Mouse (Mus musculus) liver, postnatal 0 days (tissue): ENCODE results near the gene Specc1l. TPM values are rescaled to one million over a fixed set of nuclear protein-coding genes. Genes with fewer than 3 reads are reported as not detected.
A peak's percentile ranks its signal among the peaks of the same experiment; 100 is the strongest.

Source experiments
- ATAC-seq: fragments of 200-750 bp; cut with Nextera tagmentation; 2 replicates; pipeline ENCODE4 v1.8.0; 2017; ENCODE audit warnings: mild to moderate bottlenecking, moderate library complexity
- DNase-seq: peaks from one replicate; pipeline ENCODE4 v3.0.0-alpha.2; 2016
- H3K27ac ChIP-seq: fragments of 300-500 bp; sonication (generic); 2 replicates; pipeline ENCODE4 v1.5.1; 2014; ENCODE audit warnings: antibody characterized with exemption, moderate library complexity, mild to moderate bottlenecking, low read depth
- H3K27me3 ChIP-seq: fragments of 300-500 bp; sonication (generic); 2 replicates; pipeline ENCODE4 v1.6.1; 2014; ENCODE audit warnings: low read length, control low read depth, mixed read lengths; ENCODE audit not compliant: insufficient read depth
- H3K36me3 ChIP-seq: fragments of 300-500 bp; sonication (generic); replicated peaks from 2 replicates; pipeline ENCODE4 v1.6.1; 2014; ENCODE audit warnings: mild to moderate bottlenecking, control low read depth, low read length, moderate library complexity, mixed read lengths; ENCODE audit not compliant: insufficient read depth
- H3K4me1 ChIP-seq: fragments of 300-500 bp; sonication (generic); 2 replicates; pipeline ENCODE4 v1.6.1; 2014; ENCODE audit warnings: antibody characterized with exemption, mild to moderate bottlenecking, control low read depth; ENCODE audit not compliant: insufficient read depth
- H3K4me2 ChIP-seq: fragments of 300-500 bp; sonication (generic); 2 replicates; pipeline ENCODE4 v1.6.1; 2014; ENCODE audit warnings: low read depth, mild to moderate bottlenecking, low read length, moderate library complexity, mixed read lengths
- H3K4me3 ChIP-seq: fragments of 300-500 bp; sonication (generic); 2 replicates; pipeline ENCODE4 v1.5.1; 2014; ENCODE audit warnings: low read depth, low read length
- H3K9ac ChIP-seq: fragments of 300-500 bp; sonication (generic); replicated peaks from 2 replicates; pipeline ENCODE4 v1.6.1; 2014; ENCODE audit warnings: mild to moderate bottlenecking, moderate library complexity
- H3K9me3 ChIP-seq: fragments of 300-500 bp; sonication (generic); 2 replicates; pipeline ENCODE4 v1.6.1; 2016; ENCODE audit warnings: mild to moderate bottlenecking, control low read depth, low read length, mixed read lengths
- CTCF ChIP-seq: sonication (generic); IDR thresholded peaks from 2 replicates; pipeline ENCODE4 v1.5.1; 2016; ENCODE audit warnings: antibody characterized with exemption, low read depth
- EP300 ChIP-seq: IDR thresholded peaks from 2 replicates; pipeline ENCODE4 v1.6.1; 2016; ENCODE audit warnings: antibody characterized with exemption, low read depth, mild to moderate bottlenecking
- WGBS: fragments of 180-500 bp; shearing (Covaris S2); extraction: QIAGEN DNeasy Blood & Tissue Kit; methylation state at CpG from one replicate; pipeline ENCODE4 v1.1.7; 2014; ENCODE audit not compliant: insufficient replicate concordance; 5-methylcytosine and 5-hydroxymethylcytosine counted together
- polyA plus RNA-seq: library from polyadenylated mRNA; unstranded; fragments of >200 nt; fragmentation: Nextera tagmentation; extraction: Ambion mirVana; gene quantifications from 2 replicates; pipeline ENCODE4 v1.2.1, GENCODE M21; 2015

The Specc1l gene
- polyA plus RNA-seq, 1 experiment from 2014 or later: 4.0 TPM

DNA sequence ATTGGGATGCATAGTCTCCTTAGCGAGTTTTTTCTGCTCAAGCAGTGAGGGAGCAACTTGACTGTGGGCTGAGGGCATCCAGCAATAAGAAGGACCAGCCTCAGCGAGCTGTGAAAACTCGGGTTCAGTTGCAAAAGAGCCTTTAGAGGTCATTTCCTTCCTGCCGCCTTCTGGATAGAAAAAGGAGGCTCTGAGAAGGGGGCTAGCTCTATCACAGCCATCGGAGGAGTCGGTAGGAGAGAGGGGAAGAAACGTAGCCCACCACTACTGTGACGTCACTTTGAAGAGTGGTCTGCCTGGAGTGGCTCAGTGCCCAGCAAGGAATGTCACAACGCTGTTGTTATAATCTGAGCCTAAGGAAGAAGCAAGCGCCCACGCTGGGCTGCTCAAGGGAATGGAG is 115.2 kb downstream of the Specc1l start:
- H3K9me3 ChIP-seq: no peaks in the 10 kb centered on the region
- no peak overlapping the region for H3K4me3 ChIP-seq
- 0 out of 2 replicates have a peak overlapping the region, but pooled peaks have one; percentile 38 for H3K4me2 ChIP-seq
- no peak for ATAC-seq
- peaks cover 22% of the 10 kb centered on the region for H3K4me1 ChIP-seq
- DNase-seq: no peak
- H3K36me3 ChIP-seq: no peaks in the 10 kb centered on the region
- H3K9ac ChIP-seq: no peak overlapping the region
- TF ChIP-seq EP300: no peak
- no peaks in the 10 kb centered on the region for H3K27me3 ChIP-seq
- WGBS: 39% methylated on average over 11 of the region's 11 CpGs
- H3K27ac ChIP-seq: peak overlapping the region; percentile 51; the same call in 1 of the 2 replicates

GRCm38 (mm10) chr10:75328201-75328704 is 116.4 kb downstream of the Specc1l start:
- H3K27ac ChIP-seq: no peak overlapping the region
- H3K9me3 ChIP-seq: no peaks in the 10 kb centered on the region
- H3K36me3 ChIP-seq: no peaks in the 10 kb centered on the region
- ATAC-seq (no peak), DNase-seq (no peak)
- no peak overlapping the region for H3K9ac ChIP-seq
- H3K4me2 ChIP-seq: no peak overlapping the region
- H3K27me3 ChIP-seq: no peaks in the 10 kb centered on the region
- WGBS: 67% methylated on average over 4 of the region's 4 CpGs
- H3K4me1 ChIP-seq: peaks cover 22% of the 10 kb centered on the region
- no peak overlapping the region for H3K4me3 ChIP-seq
- TF ChIP-seq CTCF: no peak

DNA sequence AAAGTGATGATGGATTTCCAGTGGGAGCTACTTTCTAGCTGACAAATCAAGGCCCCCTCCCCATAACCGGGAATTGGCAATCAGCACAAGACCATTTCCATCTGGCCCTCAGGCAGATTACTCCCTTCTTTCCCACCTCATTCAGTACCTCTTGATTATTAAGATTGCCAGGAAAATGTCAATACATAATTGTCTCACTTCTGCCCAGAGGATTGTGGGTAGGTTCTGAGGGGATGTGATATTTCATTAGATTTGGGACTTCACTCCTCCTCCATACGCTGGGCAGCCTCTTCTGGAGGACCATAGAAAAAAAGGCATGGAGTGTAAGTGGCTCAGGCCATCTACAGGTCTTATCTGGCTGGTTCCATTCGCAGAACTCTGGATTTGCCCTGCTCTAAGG is 120.4 kb downstream of the Specc1l start:
- DNase-seq (no peak), ATAC-seq (no peak)
- Histone ChIP-seq H3K27me3 (no peaks in the 10 kb centered on the region), H3K9me3 (no peaks in the 10 kb centered on the region), H3K4me2 (no peak overlapping the region), H3K4me3 (no peak overlapping the region), H3K36me3 (no peaks in the 10 kb centered on the region), H3K27ac (no peak overlapping the region), H3K9ac (no peak overlapping the region), H3K4me1 (peaks cover 8% of the 10 kb centered on the region)
- TF ChIP-seq CTCF (no peak), EP300 (no peak)
- WGBS: 83% methylated on average over 3 of the region's 3 CpGs

GRCm38 (mm10) chr10:75333176-75333776 is 121.4 kb downstream of the Specc1l start:
- Histone ChIP-seq H3K9me3 (no peaks in the 10 kb centered on the region), H3K9ac (no peak overlapping the region), H3K4me2 (no peak overlapping the region), H3K36me3 (no peaks in the 10 kb centered on the region), H3K4me1 (peaks cover 1% of the 10 kb centered on the region), H3K4me3 (no peak overlapping the region), H3K27ac (no peak overlapping the region), H3K27me3 (no peaks in the 10 kb centered on the region)
- DNase-seq: no peak
- no peak for TF ChIP-seq CTCF
- TF ChIP-seq EP300: no peak
- ATAC-seq: no peak
- 84% methylated on average over 23 of the region's 23 CpGs for WGBS

- DNase-seq: no peak
- Histone ChIP-seq H3K36me3 (no peaks in the 10 kb centered on the region), H3K9me3 (no peaks in the 10 kb centered on the region), H3K27ac (no peak overlapping the region), H3K4me1 (peaks cover 3% of the 10 kb centered on the region; the same call in 1 of the 2 replicates), H3K27me3 (no peaks in the 10 kb centered on the region), H3K4me3 (no peak overlapping the region), H3K9ac (no peak overlapping the region), H3K4me2 (no peak overlapping the region)
- 54% methylated on average over 7 of the region's 7 CpGs for WGBS
- TF ChIP-seq EP300 (no peak), CTCF (no peak)
- ATAC-seq: no peak
These were observed 122.3 kb downstream of the Specc1l start for GRCm38 (mm10) chr10:75334175-75334574.

DNA sequence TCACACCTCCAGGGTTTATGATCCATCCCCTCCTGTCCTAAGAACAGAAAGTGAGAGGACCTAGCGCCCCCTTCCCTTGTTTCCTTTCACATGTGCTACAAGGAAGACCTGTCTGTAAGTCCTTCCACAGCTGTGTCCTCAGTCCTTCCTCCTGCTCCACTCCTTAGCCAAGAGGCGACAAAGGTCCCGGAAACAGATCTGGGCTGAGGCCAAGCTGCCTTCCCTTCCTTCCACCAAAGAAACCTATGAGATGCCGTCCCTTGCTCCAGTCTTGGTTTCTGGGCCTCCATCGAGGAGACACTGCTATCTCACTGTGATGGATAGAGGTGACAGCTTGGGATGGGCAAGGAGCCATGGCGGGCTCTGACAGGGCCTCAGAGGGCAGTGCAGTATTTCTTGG is 123.2 kb downstream of the Specc1l start:
- TF ChIP-seq EP300 (no peak), CTCF (no peak)
- Histone ChIP-seq H3K4me3 (no peak overlapping the region), H3K27ac (no peak overlapping the region), H3K9ac (no peak overlapping the region), H3K9me3 (no peaks in the 10 kb centered on the region), H3K4me2 (no peak overlapping the region), H3K4me1 (peaks cover 3% of the 10 kb centered on the region; the same call in 1 of the 2 replicates), H3K36me3 (no peaks in the 10 kb centered on the region), H3K27me3 (no peaks in the 10 kb centered on the region)
- DNase-seq (no peak), ATAC-seq (no peak)
- WGBS: 80% methylated on average over 6 of the region's 6 CpGs
